Mouse (Mus musculus): Measurements from ENCODE around the gene Ccdc85b. TPM values are rescaled to one million over a fixed set of nuclear protein-coding genes. Genes with fewer than 3 reads are reported as not detected.

The Ccdc85b gene
- polyA plus RNA-seq, 1 experiment from 2014 or later, result 4.8 TPM

DNA sequence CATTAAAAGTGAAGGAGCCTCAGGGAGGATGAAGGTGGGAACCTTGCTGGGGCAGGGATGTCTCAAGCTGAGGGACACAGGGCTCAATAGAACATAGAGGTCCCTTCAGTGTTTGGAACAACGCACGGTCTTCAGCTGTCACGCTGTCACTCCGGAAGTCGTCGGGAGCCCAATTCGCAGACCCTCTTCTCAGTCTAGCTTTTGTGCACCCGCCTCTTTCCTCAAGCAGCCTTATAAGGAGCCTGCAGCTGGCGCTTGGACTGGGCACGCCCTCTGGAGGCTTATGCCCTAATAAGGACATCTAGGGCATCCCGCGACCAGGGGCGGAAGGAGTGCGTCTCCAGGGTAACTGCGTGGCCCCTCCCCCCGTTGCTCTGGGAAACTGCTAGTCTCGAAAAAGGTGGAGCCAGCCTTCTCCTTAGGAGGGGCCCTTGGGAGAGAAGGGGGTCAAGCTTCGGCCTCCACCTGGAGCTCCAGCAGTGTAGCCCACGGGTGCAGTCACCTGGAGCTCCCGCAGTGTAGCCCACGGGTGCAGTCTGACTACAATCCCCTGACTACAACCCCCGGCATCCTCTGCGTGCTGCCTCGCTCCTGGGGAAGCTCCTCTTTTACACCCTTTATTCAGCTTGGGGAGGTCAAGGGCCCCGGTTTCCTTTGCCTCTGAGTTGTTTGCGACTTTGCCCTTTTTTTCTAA is 31.3 kb upstream of the Ccdc85b start:
- H3K36me3 ChIP-seq, result peaks cover 47% of the 10 kb centered on the region
- peak overlapping the region; percentile 99 for H3K9ac ChIP-seq
- under 1% methylated on average over 26 of the region's 26 CpGs for WGBS (ENCODE audit: insufficient replicate concordance)
- peak; percentile 84 for ATAC-seq
- peak overlapping the region; percentile 94 for H3K4me2 ChIP-seq
- H3K27me3 ChIP-seq (replicated peaks), result no peaks in the 10 kb centered on the region
- H3K4me3 ChIP-seq, result peak overlapping the region; percentile 99
- H3K4me1 ChIP-seq, result peaks cover 53% of the 10 kb centered on the region
- H3K9me3 ChIP-seq (replicated peaks), result no peaks in the 10 kb centered on the region
- H3K27ac ChIP-seq, result peak overlapping the region; percentile 100

DNA sequence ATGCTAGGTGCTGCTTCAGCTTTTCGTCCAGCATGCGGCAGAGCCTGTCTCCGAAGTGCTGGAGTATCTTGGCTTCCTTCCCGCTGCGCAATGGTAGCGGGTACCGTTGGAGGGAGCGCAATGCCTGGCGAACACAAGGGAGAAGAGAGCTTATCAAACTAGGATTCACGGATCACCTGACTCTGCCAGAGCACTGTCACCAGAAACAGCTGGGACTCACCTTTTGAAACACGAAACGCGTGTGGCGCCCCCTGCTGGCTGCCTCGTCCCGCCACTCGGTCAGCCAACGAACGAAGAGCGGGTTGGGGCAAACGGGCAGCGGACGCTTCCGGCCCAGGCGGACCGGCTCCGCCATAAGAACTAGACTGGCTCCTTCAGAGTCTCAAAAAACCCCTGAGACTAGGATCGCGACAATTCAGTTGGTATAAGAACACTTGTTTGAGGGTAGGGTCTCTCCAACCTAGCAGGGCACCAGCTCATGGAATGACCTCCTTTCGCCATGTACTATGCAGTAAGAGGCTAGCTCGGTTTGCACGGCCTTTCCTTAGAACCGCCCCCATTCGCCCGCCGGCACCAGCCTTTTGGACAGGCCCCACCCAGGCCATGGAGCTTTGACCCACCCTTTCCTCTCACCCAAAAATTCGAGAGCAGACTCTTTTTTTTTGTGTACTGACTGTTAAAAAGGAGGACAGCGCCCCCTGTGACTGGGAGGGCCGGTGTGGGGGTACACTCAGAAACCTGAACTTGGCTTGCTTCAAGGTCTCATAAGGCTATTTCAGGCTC is 30.3 kb upstream of the Ccdc85b start, which contains the start of gene Mus81:
TSS of gene Mus81 (minus strand) at position 635 of the 783 bp plus-strand sequence.
- Histone ChIP-seq H3K4me2 (peak within 1 kb of the TSS; percentile 94), H3K27me3 (replicated peaks) (no peaks in the 10 kb centered on the region), H3K4me3 (peak within 1 kb of the TSS; percentile 99), H3K27ac (peak within 1 kb of the TSS; percentile 100), H3K36me3 (peaks cover 47% of the 10 kb centered on the region), H3K9me3 (replicated peaks) (no peaks in the 10 kb centered on the region), H3K4me1 (peaks cover 54% of the 10 kb centered on the region), H3K9ac (peak within 1 kb of the TSS; percentile 99)
- ATAC-seq, result peak; percentile 75
- under 1% methylated on average over 39 of the region's 39 CpGs for WGBS (ENCODE audit: insufficient replicate concordance)

GRCm38 (mm10) chr19:5486771-5487170 is 29.1 kb upstream of the Ccdc85b start:
- Histone ChIP-seq H3K36me3 (peaks cover 46% of the 10 kb centered on the region), H3K27ac (peak overlapping the region; percentile 100), H3K27me3 (replicated peaks) (no peaks in the 10 kb centered on the region), H3K4me2 (peak overlapping the region; percentile 94), H3K4me3 (peak overlapping the region; percentile 99; the same call in 1 of the 2 replicates), H3K9ac (no peak overlapping the region; the same call in 1 of the 2 replicates), H3K9me3 (replicated peaks) (no peaks in the 10 kb centered on the region), H3K4me1 (peaks cover 42% of the 10 kb centered on the region)
- ATAC-seq, result no peak
- WGBS (ENCODE audit: insufficient replicate concordance), result 79% methylated on average over 4 of the region's 4 CpGs

- no peak for ATAC-seq
- H3K4me2 ChIP-seq, result no peak overlapping the region
- peaks cover 50% of the 10 kb centered on the region for H3K36me3 ChIP-seq
- H3K4me3 ChIP-seq, result no peak overlapping the region
- 80% methylated on average over 8 of the region's 8 CpGs for WGBS (ENCODE audit: insufficient replicate concordance)
- no peaks in the 10 kb centered on the region for H3K27me3 ChIP-seq (replicated peaks)
- no peaks in the 10 kb centered on the region for H3K9me3 ChIP-seq (replicated peaks)
- no peak overlapping the region for H3K9ac ChIP-seq
- peaks cover 39% of the 10 kb centered on the region for H3K4me1 ChIP-seq
- no peak overlapping the region; the same call in 1 of the 2 replicates for H3K27ac ChIP-seq
These were observed 28.6 kb upstream of the Ccdc85b start for GRCm38 (mm10) chr19:5486286-5486685.

DNA sequence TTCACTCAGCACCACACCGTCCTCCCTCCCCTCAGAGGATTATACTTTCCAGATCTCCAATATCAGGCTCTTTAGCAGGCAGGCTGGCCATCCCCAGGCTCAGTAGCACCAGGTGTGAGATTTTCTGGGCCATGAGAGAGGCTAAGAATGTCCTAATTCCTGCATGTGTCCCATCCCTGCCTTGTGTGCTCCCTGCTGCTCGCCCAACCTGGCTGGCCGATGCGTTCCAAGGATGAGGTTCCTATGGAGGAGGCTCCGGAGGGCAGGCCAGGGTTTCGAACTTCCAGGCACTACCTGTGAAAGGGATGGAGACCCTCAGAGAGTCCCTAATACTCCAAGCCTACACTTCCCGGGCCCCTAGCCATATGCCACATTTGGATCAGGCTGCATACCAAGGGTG is 28.1 kb upstream of the Ccdc85b start:
- Histone ChIP-seq H3K4me3 (no peak overlapping the region), H3K9me3 (replicated peaks) (no peaks in the 10 kb centered on the region), H3K36me3 (peaks cover 53% of the 10 kb centered on the region), H3K4me1 (peaks cover 39% of the 10 kb centered on the region), H3K9ac (no peak overlapping the region), H3K27ac (no peak overlapping the region), H3K27me3 (replicated peaks) (no peaks in the 10 kb centered on the region), H3K4me2 (no peak overlapping the region)
- ATAC-seq, result no peak
- 92% methylated on average over 7 of the region's 7 CpGs for WGBS (ENCODE audit: insufficient replicate concordance)

DNA sequence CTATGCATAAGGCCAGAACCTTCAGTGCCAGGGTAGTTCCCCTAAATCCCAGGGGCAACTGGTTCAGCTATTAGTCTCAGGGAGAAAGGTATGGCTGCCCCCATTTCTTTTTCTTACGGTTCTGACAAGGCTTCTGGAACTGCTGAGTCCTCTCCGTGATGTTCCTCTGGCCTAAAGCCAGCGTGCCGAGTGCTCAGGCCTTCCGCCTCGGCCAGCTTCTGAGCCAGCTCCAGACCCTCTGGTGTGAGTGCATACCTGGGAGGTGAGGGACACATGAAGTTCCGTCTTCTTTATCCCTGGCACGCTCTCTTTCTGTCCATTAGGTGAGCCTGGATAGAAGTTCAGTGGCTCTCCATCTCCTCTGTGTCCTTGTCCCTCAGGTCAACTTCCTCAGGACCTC is 27.7 kb upstream of the Ccdc85b start:
- Histone ChIP-seq H3K4me3 (no peak overlapping the region), H3K9ac (no peak overlapping the region), H3K27ac (no peak overlapping the region), H3K4me1 (peaks cover 39% of the 10 kb centered on the region), H3K9me3 (replicated peaks) (no peaks in the 10 kb centered on the region), H3K27me3 (replicated peaks) (no peaks in the 10 kb centered on the region), H3K4me2 (no peak overlapping the region), H3K36me3 (peaks cover 53% of the 10 kb centered on the region)
- ATAC-seq, result no peak
- 91% methylated on average over 8 of the region's 8 CpGs for WGBS (ENCODE audit: insufficient replicate concordance)

DNA sequence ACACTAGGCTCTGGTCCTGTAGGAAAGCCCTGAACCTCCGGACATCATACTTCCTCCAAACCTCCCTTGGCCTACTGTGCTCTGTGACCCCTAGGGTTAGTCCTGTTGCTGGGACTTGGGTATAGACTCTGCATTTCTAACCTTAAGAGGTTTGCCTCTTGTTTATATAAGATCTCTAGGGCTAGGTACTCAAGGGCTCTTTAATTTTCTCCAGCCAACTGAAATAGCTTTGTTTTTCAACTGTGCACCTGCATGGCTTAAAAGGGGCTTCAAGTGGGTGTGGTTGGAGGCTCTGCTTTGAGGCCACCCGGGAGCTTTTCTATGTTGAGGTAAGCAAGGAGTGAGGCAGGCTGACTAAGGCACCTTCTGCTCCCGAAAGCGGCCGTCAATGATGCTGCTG is 26.8 kb upstream of the Ccdc85b start:
- H3K27ac ChIP-seq, result no peak overlapping the region
- peaks cover 53% of the 10 kb centered on the region for H3K36me3 ChIP-seq
- H3K4me1 ChIP-seq, result peaks cover 33% of the 10 kb centered on the region
- H3K4me3 ChIP-seq, result no peak overlapping the region
- 85% methylated on average over 5 of the region's 5 CpGs for WGBS (ENCODE audit: insufficient replicate concordance)
- ATAC-seq, result no peak
- no peak overlapping the region for H3K9ac ChIP-seq
- H3K27me3 ChIP-seq (replicated peaks), result no peaks in the 10 kb centered on the region
- H3K9me3 ChIP-seq (replicated peaks), result no peaks in the 10 kb centered on the region
- H3K4me2 ChIP-seq, result no peak overlapping the region

DNA sequence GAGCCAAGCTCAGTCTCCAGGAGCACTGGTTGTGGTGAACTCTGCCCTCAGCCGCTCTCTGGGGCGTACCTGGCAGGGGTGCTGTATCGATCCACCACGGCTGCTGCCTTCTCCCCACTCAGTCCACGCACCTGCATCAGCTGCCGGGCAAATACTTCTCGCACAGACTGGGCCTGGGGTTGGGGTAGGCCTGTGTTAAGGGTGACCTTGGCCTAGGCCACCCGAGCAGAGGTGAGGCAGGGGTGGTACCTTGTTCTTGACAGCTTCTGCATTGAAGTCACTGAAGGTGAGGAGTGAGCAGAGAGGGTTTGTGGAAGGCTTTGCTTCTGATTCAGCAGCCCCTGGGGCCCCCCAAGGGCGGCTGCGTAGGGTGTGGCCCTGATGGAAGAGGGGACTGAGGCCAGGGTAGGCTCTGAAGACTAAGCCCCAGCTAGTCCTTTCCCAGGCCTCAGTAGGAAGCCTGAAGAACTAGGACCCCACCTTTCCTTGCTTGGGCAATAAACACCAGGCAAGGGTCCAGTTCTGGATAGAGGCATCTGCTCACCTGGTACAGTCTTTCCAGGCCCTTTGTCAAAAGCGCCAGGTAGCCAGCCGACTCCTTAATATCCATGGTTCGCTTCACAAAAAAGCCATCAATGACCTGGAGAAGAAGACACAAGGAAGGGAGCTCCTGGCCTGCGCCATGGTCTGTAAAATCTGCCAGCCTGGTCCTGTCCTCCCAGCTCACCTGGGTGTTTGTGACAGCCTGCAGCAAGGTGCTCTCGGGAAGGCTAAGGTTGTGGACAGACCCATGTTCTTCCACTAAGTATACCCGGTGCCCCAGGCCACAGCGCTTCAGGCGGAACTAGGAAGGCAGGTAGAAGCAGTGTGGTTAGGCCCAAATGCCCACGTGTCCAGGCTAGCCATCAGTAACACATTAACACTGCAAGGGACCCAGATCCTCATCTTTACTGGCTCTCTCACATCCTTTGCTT is 26.0 kb upstream of the Ccdc85b start:
- no peaks in the 10 kb centered on the region for H3K9me3 ChIP-seq (replicated peaks)
- H3K27me3 ChIP-seq (replicated peaks), result no peaks in the 10 kb centered on the region
- 81% methylated on average over 19 of the region's 19 CpGs for WGBS (ENCODE audit: insufficient replicate concordance)
- no peak for ATAC-seq
- H3K27ac ChIP-seq, result no peak overlapping the region
- H3K4me3 ChIP-seq, result no peak overlapping the region
- no peak overlapping the region for H3K9ac ChIP-seq
- peaks cover 28% of the 10 kb centered on the region for H3K4me1 ChIP-seq
- H3K36me3 ChIP-seq, result peaks cover 53% of the 10 kb centered on the region
- no peak overlapping the region for H3K4me2 ChIP-seq

GRCm38 (mm10) chr19:5481398-5481797 is 23.7 kb upstream of the Ccdc85b start:
- peaks cover 58% of the 10 kb centered on the region for H3K36me3 ChIP-seq
- no peaks in the 10 kb centered on the region for H3K9me3 ChIP-seq (replicated peaks)
- H3K9ac ChIP-seq, result no peak overlapping the region
- H3K4me2 ChIP-seq, result no peak overlapping the region
- H3K4me3 ChIP-seq, result no peak overlapping the region
- WGBS (ENCODE audit: insufficient replicate concordance), result 83% methylated on average over 10 of the region's 10 CpGs
- no peak overlapping the region for H3K27ac ChIP-seq
- H3K27me3 ChIP-seq (replicated peaks), result no peaks in the 10 kb centered on the region
- no peak for ATAC-seq
- peaks cover 10% of the 10 kb centered on the region for H3K4me1 ChIP-seq

GRCm38 (mm10) chr19:5480016-5480415 is 22.3 kb upstream of the Ccdc85b start:
- no peaks in the 10 kb centered on the region for H3K9me3 ChIP-seq (replicated peaks)
- WGBS (ENCODE audit: insufficient replicate concordance), result 77% methylated on average over 10 of the region's 10 CpGs
- no peak overlapping the region for H3K27ac ChIP-seq
- H3K4me2 ChIP-seq, result no peak overlapping the region
- peaks cover 11% of the 10 kb centered on the region for H3K27me3 ChIP-seq (replicated peaks)
- ATAC-seq, result no peak
- no peak overlapping the region for H3K9ac ChIP-seq
- no peak overlapping the region for H3K4me3 ChIP-seq
- peaks cover 44% of the 10 kb centered on the region for H3K36me3 ChIP-seq
- H3K4me1 ChIP-seq, result peaks cover 19% of the 10 kb centered on the region

DNA sequence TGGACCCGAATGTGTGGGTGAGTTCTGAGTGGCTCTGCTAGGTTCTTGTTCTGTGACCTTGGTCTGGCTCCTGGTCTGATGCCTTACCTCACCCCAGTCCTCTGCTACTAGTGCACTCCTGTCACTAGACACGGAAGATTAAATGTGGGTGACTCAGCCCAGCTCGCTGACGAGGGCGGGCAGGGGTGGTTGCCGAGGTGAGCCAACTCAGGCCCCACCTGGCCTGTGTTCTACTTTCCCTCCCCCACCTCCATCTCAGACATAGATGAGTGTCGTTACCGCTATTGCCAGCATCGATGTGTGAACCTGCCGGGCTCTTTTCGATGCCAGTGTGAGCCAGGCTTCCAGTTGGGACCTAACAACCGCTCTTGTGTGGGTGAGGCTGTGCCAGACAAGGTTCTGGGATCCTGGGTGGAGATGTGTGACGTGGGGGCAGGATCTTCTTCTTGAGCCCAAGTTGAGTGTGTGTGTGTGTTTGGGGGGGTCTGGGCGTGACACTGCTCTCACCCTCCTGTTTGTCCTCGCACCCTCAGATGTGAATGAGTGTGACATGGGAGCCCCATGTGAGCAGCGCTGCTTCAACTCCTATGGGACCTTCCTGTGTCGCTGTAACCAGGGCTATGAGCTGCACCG is 20.1 kb upstream of the Ccdc85b start:
- WGBS (ENCODE audit: insufficient replicate concordance), result 83% methylated on average over 18 of the region's 18 CpGs
- no peak for ATAC-seq
- Histone ChIP-seq H3K27me3 (replicated peaks) (peaks cover 31% of the 10 kb centered on the region), H3K4me3 (no peak overlapping the region), H3K4me1 (peaks cover 31% of the 10 kb centered on the region), H3K9ac (no peak overlapping the region), H3K27ac (no peak overlapping the region), H3K9me3 (replicated peaks) (no peaks in the 10 kb centered on the region), H3K36me3 (peaks cover 22% of the 10 kb centered on the region), H3K4me2 (no peak overlapping the region)
